Mouse (Mus musculus) heart, embryonic 14.5 days (tissue): ENCODE measurements around the gene Rnf113a2. TPM values are rescaled to one million over a fixed set of nuclear protein-coding genes. Genes with fewer than 3 reads are reported as not detected.

Experiments
- ATAC-seq: fragments of 200-750 bp; cut with Nextera tagmentation; 2 replicates; pipeline ENCODE4 v1.8.0; 2017; ENCODE audit warnings: low read depth, moderate TSS enrichment; ENCODE audit not compliant: insufficient number of reproducible peaks, insufficient read depth, low FRiP score
- H3K27ac ChIP-seq, 2 experiments: fragments of 200-500 bp in 1 of 2; fragments of 300-500 bp in 1 of 2; sonication (generic) in 1 of 2; replicated peaks in 1 of 2; 2 replicates each; pipeline ENCODE4 v1.5.1; 2012 to 2014; ENCODE audit warnings: low read depth in 2 of 2, low read length in 2 of 2, control low read depth in 1 of 2, mild to moderate bottlenecking in 1 of 2, mixed read lengths in 1 of 2; ENCODE audit not compliant: control insufficient read depth in 1 of 2, insufficient read depth in 1 of 2
- H3K27me3 ChIP-seq: fragments of 300-500 bp; sonication (generic); 2 replicates; pipeline ENCODE4 v1.6.1; 2014; ENCODE audit warnings: mild to moderate bottlenecking, low read length, control low read depth; ENCODE audit not compliant: control insufficient read depth, insufficient read depth
- H3K36me3 ChIP-seq: fragments of 300-500 bp; sonication (generic); 2 replicates; pipeline ENCODE4 v1.6.1; 2014; ENCODE audit warnings: mild to moderate bottlenecking, control low read depth, low read length, mixed read lengths; ENCODE audit not compliant: control insufficient read depth, insufficient read depth
- H3K4me1 ChIP-seq, 2 experiments: fragments of 200-500 bp in 1 of 2; fragments of 300-500 bp in 1 of 2; sonication (generic) in 1 of 2; 2 replicates each; pipeline ENCODE4 v1.6.1; 2012 to 2014; ENCODE audit warnings: low read length in 2 of 2, control low read depth in 1 of 2, mixed read lengths in 1 of 2; ENCODE audit not compliant: control insufficient read depth in 2 of 2, insufficient read depth in 2 of 2
- H3K4me2 ChIP-seq: fragments of 300-500 bp; sonication (generic); 2 replicates; pipeline ENCODE4 v1.6.1; 2014; ENCODE audit warnings: mild to moderate bottlenecking, low read length
- H3K4me3 ChIP-seq, 2 experiments: fragments of 200-500 bp in 1 of 2; fragments of 300-500 bp in 1 of 2; sonication (generic) in 1 of 2; 2 replicates each; pipeline ENCODE4 v1.5.1; 2012 to 2014; ENCODE audit warnings: low read length in 2 of 2, mild to moderate bottlenecking in 2 of 2, control low read depth in 1 of 2, low read depth in 1 of 2, moderate library complexity in 1 of 2; ENCODE audit not compliant: control insufficient read depth in 1 of 2, insufficient read depth in 1 of 2
- H3K9ac ChIP-seq: fragments of 300-500 bp; sonication (generic); 2 replicates; pipeline ENCODE4 v1.6.1; 2014; ENCODE audit warnings: mild to moderate bottlenecking, low read length
- H3K9me3 ChIP-seq: fragments of 300-500 bp; sonication (generic); 2 replicates; pipeline ENCODE4 v1.6.1; 2016; ENCODE audit warnings: low read length, control low read depth; ENCODE audit not compliant: control insufficient read depth
- WGBS: fragments of 180-500 bp; shearing (Covaris S2); extraction: QIAGEN DNeasy Blood & Tissue Kit; methylation state at CpG from one replicate; pipeline ENCODE4 v1.1.7; 2014; 5-methylcytosine and 5-hydroxymethylcytosine counted together
- polyA plus RNA-seq: library from polyadenylated mRNA; unstranded; fragments of >200 nt; fragmentation: Nextera tagmentation; extraction: Ambion mirVana; gene quantifications from 2 replicates; pipeline ENCODE4 v1.2.1, GENCODE M21; 2014

Rnf113a2 gene
- polyA plus RNA-seq, 1 experiment from 2014 or later, result 19.1 TPM

DNA sequence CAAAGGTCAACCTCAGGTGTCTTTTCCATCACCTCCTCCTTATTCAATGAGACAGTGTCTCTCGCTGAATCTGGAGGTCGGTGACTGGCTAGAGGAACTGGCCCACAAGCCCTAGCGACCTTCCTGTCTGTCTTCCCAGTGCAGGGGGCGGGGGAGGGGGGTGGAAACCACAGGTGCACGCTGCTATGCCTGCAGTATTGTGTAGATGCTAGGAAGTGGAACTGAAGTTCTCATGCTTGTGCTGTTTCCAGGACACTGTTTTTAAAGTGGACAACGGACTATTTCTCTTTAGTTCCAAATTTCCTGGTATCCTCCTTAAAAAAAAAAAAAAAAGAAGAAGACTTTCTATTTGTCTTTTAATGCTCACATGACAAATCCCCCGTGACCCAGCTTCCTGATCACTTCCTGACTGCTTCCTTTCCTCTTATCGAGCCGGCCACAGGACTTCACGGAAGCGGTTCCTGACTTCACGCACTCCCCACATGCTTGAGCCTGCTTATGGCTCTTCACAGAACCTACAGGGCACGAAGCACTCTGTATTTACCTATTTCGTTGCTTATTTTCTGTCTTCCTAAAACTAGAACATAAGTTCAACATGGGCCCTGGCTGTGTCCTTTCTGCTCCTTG is 28.1 kb upstream of the Rnf113a2 start:
- Histone ChIP-seq H3K27ac (no peak overlapping the region), H3K4me3 (no peak overlapping the region)
- ATAC-seq, result no peak

DNA sequence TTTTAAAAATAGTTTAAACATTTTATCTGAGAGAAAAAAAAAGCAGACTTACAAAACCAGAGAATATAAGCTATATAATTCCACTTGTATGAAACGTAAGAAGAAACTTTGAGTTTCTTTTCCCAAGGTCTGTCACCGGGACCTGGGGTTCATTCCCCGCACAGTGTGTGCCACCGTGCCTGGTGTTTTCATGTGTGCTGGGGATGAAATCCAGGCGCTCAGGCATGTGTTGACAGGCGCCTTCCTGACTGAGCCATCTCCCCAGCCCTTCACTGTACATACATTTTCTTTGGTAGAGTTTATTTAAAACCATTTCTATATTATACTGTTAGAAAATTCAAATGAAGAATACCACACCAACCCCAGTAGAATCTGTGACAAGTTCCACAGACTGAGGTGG is 26.7 kb upstream of the Rnf113a2 start:
- no peak overlapping the region for H3K4me3 ChIP-seq
- no peaks in the 10 kb centered on the region for H3K9me3 ChIP-seq
- peaks cover 9 to 13% of the 10 kb centered on the region in 2 experiments for H3K4me1 ChIP-seq
- 12% methylated on average over 6 of the region's 6 CpGs for WGBS
- no peak overlapping the region for H3K9ac ChIP-seq
- peaks cover 14% of the 10 kb centered on the region; the same call in 1 of the 2 replicates for H3K36me3 ChIP-seq
- H3K27ac ChIP-seq, result peak overlapping the region; percentile 30 to 48; a peak in 2 of 4 replicates
- H3K4me2 ChIP-seq, result no peak overlapping the region
- no peaks in the 10 kb centered on the region for H3K27me3 ChIP-seq
- peak; percentile 64; the same call in 1 of the 2 replicates for ATAC-seq

More for the DNA sequence above, 28.1 kb upstream of the Rnf113a2 start:
- Histone ChIP-seq H3K4me1 (peaks cover 22 to 28% of the 10 kb centered on the region in 2 experiments), H3K9me3 (no peaks in the 10 kb centered on the region), H3K36me3 (0 out of 2 replicates have a peak, but pooled peaks cover 11% of the 10 kb centered on the region), H3K4me2 (0 out of 2 replicates have a peak overlapping the region, but pooled peaks have one; percentile 5), H3K27me3 (no peaks in the 10 kb centered on the region), H3K9ac (no peak overlapping the region)
- WGBS, result 63% methylated on average over 14 of the region's 14 CpGs

DNA sequence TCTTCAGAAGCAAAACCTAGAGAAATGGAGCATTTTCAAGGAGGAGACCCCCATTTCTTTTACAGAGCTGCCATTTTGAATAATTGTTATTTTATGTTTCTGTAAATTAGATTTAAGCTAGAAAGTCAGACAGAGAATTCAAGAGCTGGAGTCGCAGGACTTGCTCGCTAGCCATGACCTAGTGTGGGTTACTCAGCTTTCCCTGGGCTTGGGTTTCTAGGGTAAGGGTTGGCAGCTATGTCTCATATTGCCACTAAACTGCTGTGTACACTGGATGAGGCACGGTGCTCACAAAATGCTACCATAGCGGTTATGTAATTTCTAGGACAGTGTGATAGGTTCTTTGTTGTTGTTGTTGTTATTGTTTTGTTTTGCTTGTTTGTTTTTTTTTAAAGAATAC is 24.3 kb upstream of the Rnf113a2 start:
- no peak overlapping the region for H3K4me2 ChIP-seq
- H3K27me3 ChIP-seq, result no peaks in the 10 kb centered on the region
- H3K27ac ChIP-seq, result no peak overlapping the region
- no peak overlapping the region for H3K9ac ChIP-seq
- WGBS, result 96% methylated on average over 4 of the region's 4 CpGs
- peaks cover 26% of the 10 kb centered on the region for H3K36me3 ChIP-seq
- H3K4me1 ChIP-seq, result peaks cover 3 to 10% of the 10 kb centered on the region in 2 experiments; a peak in 3 of 4 replicates
- no peak overlapping the region for H3K4me3 ChIP-seq
- no peak for ATAC-seq
- no peaks in the 10 kb centered on the region for H3K9me3 ChIP-seq

DNA sequence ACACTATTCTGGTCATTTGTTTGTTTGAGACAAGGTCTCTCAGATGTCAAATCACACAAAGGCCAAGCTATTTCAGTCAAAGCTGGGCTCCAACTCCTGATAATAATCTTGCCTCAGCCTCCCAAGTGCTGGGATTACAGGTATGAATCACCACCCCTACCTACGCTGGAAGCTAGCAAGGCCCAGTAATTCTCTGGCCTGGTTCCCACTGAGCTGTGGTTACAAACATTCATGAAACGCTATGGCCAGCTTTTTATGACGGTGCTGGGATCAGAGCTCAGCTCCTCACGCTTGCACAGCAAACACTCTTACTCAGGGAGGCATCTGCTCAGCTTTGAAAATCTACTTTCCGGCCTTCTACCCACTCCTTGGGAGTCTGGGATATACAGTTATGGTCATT is 23.1 kb upstream of the Rnf113a2 start:
- 82% methylated on average over 5 of the region's 5 CpGs for WGBS
- Histone ChIP-seq H3K4me3 (no peak overlapping the region), H3K27ac (no peak overlapping the region), H3K9ac (no peak overlapping the region), H3K4me1 (peaks cover 3 to 10% of the 10 kb centered on the region in 2 experiments; a peak in 3 of 4 replicates), H3K9me3 (no peaks in the 10 kb centered on the region), H3K27me3 (no peaks in the 10 kb centered on the region), H3K4me2 (no peak overlapping the region), H3K36me3 (peaks cover 24% of the 10 kb centered on the region)
- no peak for ATAC-seq

DNA sequence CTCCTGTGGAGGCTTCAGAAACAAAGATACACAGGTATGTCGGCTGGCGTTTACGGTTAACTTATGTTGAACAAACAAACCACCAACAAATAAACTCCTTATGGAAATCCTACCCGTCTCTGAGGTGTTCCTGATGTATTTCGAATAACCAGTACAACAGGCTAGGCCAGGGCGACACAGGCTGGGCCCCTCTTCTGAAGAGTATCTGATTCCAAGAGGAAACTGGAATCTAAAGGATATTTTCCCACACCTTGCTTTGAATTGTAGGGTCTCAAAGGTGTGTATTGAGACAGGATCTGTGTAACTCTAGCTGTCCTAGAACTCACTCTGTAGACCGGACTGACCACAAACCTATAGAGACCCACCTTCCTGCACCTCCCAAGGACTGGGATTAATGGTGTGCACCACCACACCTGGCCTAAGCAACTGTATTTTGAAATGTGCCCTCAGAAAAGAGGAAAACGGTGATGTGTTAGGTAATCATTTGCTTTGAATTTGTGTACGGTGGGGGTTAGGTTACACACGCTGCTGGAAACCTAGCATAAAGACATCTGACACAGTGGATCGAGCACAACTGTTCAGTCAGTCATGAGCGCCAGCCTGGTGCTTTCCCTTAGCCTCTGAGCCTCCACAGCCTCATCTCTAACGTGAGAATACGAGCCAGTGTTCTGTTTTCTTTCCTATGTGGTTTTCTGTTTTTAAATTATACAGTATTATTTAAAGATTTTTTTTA is 19.9 kb upstream of the Rnf113a2 start:
- Histone ChIP-seq H3K9me3 (no peaks in the 10 kb centered on the region), H3K9ac (no peak overlapping the region), H3K27ac (no peak overlapping the region), H3K4me1 (no peaks in the 10 kb centered on the region), H3K4me2 (no peak overlapping the region), H3K36me3 (peaks cover 24% of the 10 kb centered on the region), H3K27me3 (no peaks in the 10 kb centered on the region), H3K4me3 (no peak overlapping the region)
- 87% methylated on average over 14 of the region's 14 CpGs for WGBS
- no peak for ATAC-seq

DNA sequence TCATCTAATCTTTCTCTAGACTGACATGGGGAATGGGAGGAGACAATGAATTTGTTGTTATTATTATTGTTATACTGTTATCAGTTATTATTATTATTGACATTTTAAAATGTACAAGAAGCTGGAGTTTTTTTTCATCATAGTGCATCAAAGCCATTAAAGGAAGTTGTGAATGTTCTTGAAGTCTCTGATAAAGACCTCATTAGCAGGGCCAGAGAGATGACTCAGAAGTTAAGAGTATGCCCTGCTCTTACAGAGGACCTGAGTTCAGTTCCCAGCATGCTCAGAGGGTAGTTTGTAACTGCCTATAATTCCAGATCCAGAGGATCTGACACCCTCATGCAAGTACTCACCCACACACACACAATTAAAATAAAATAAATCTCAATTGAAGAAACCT is 19.3 kb upstream of the Rnf113a2 start:
- H3K9ac ChIP-seq, result no peak overlapping the region
- H3K4me3 ChIP-seq, result no peak overlapping the region
- ATAC-seq, result no peak
- no peak overlapping the region for H3K27ac ChIP-seq
- H3K36me3 ChIP-seq, result peaks cover 24% of the 10 kb centered on the region
- H3K9me3 ChIP-seq, result no peaks in the 10 kb centered on the region
- no peaks in the 10 kb centered on the region for H3K4me1 ChIP-seq
- H3K4me2 ChIP-seq, result no peak overlapping the region
- no peaks in the 10 kb centered on the region for H3K27me3 ChIP-seq

DNA sequence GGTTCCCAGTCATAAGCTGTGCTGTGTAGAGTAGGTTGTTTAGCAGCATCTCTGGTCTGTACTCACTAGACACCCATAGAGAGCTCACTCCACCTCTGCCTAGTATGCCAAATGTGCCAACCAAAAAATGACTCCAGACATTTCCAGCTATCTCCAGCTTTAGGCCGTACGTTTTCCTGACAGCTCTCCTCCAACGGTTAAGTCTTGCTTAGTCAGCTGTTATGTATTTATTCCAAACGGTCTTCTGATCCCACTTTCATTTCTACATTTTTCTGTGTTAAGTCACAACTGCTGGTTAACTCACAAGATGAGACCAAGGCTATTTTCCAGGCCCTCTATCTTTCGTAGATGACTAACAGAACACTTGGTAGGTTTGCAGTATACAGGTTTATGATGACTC is 18.4 kb upstream of the Rnf113a2 start:
- H3K27ac ChIP-seq, result no peak overlapping the region
- H3K9me3 ChIP-seq, result no peaks in the 10 kb centered on the region
- peaks cover 0 to 5% of the 10 kb centered on the region in 2 experiments; a peak in 2 of 4 replicates for H3K4me1 ChIP-seq
- H3K27me3 ChIP-seq, result no peaks in the 10 kb centered on the region
- peaks cover 20% of the 10 kb centered on the region for H3K36me3 ChIP-seq
- WGBS, result 84% methylated on average over 5 of the region's 5 CpGs
- no peak overlapping the region for H3K4me2 ChIP-seq
- H3K4me3 ChIP-seq, result no peak overlapping the region
- H3K9ac ChIP-seq, result no peak overlapping the region
- ATAC-seq, result no peak
